Mouse (Mus musculus): ENCODE data around the gene Hunk.

- no peak for TF ChIP-seq CTCF (conservative IDR thresholded peaks at IDR 0.05; ENCODE audit: low read length)
- TF ChIP-seq NANOG (IDR thresholded peaks at IDR 0.05; ENCODE audit: borderline replicate concordance, low read length) = no peak
- no peak for TF ChIP-seq POU5F1 (IDR thresholded peaks at IDR 0.05; ENCODE audit: borderline replicate concordance, low read length)
Observed at GRCm38 (mm10) chr16:90385688-90386513, at the start of gene Hunk.

Data from E14TG2a.4 (cell line).